Mouse (Mus musculus) heart, adult 9 months (tissue): ENCODE measurements around the gene Limk2.

Experiments
- DNase-seq, 2 experiments: peaks; one replicate each; pipeline ENCODE4 v3.0.0; 2022; ENCODE audit warnings: low spot score in 2 of 2

Limk2 gene

DNA sequence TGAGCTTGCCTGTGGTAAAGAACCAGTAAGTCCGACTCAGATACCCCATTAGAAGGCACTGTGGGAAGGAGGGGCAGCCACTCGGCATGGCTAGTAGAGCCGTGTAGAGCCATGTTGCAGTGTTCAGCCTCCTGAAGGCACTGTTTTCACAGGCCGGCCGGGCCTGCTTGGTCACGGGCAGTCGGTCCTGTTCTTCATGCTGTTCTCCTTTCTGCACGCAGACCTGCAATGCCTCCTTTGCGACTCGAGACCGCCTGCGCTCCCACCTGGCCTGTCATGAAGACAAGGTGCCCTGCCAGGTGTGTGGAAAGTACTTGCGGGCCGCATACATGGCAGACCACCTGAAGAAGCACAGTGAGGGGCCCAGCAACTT is 110.2 kb downstream of the Limk2 start:
- no peak for DNase-seq

DNA sequence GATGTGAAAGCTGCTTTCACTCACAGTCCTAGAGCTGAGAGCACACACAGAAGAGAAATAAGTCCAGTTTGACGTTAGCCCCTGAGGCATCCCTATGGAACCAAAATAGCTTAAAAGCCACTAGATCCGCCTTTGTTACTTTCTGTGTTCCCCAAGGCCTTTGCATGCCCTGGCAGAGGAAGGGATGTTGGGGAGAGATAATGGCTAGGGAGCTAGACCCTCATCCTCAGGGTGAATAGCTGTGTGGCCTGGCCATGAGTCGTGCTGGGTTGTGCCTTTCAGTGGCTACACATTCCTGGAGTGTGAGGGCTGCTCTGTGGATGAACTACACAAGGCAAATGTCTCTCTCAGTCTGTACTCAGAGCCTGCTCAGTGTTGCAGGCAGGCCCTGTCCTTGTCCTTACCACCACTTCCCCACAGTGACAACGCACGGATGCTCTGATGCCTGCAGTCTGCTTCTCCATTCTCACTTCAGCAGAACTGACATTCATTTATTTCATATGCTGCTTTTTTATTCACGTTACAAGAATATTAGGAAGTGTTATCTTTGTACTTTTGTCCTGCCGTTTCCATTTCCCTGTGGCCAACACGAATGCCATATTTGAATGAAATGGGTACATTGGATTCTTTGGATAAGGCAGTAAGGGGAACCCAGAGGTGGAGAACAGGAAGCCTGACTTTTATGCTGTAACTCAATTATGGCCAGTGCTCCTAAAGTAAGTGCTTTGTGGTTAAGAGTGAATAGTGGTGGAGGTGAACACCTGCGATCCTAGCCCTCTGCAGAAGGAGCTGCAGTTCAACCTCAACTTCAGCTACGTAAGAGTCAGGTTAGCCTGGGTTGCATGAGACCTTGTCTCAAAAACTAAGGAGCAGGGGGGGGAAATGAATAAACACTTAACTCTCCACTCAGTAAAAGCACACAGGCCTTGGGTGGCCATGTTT is 110.8 kb downstream of the Limk2 start:
- no peak for DNase-seq

DNA sequence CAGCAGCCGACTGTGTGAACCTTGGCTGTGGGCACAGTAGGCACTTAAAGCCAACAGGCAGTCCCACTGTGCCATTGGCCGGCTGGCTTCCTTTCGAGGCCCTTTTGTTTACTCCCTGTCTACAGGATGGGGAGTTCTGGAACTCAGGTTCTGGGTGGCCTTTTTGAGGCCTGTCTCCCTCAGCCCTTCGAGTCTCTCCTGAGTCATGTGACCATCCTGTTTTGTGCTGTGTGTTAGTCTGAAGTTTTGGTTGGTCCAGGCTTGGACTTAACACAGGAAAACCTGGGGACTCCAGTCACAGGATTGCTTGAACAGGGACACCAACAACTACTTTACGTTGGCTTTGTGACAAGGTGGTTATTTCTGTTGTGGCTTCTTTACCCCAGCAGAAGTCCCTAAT is 112.9 kb downstream of the Limk2 start:
- no peak for DNase-seq

DNA sequence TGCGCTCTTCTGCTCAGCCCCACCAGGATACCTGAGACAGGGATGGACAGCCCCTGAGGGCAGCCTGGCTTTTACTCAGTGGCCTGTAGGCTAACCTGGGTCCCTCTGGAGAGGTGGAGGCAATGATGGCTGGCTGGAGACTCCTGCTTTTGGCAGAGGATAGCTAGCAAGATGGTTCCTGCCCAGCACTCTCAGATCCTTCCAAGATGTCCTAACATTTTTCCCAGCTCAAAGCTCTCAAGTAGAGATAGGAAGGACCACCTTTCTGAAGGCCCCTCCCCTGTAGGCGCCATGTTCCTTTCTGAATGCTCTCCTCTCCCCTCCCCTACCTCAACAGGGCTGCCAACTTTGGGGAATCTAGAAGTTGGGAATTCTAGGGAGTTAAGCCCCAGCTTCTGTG is 114.3 kb downstream of the Limk2 start:
- no peak for DNase-seq
